Mouse (Mus musculus) stomach, embryonic 14.5 days (tissue): ENCODE measurements around the gene Dlx1. TPM values are rescaled to one million over a fixed set of nuclear protein-coding genes. Genes with fewer than 3 reads are reported as not detected.

Source experiments
- ATAC-seq: fragments of 200-750 bp; cut with Nextera tagmentation; 2 replicates; pipeline ENCODE4 v1.8.0; 2017; ENCODE audit warnings: low read depth, moderate TSS enrichment; ENCODE audit not compliant: insufficient number of reproducible peaks, insufficient read depth, low FRiP score
- H3K27ac ChIP-seq: fragments of 300-500 bp; sonication (generic); 2 replicates; pipeline ENCODE4 v1.5.1; 2014; ENCODE audit warnings: mild to moderate bottlenecking, low read length, moderate library complexity, mixed read lengths
- H3K27me3 ChIP-seq: fragments of 300-500 bp; sonication (generic); 2 replicates; pipeline ENCODE4 v1.6.1; 2014; ENCODE audit warnings: low read length, control low read depth, mixed read lengths; ENCODE audit not compliant: control insufficient read depth, insufficient read depth
- H3K36me3 ChIP-seq: fragments of 300-500 bp; sonication (generic); 2 replicates; pipeline ENCODE4 v1.6.1; 2014; ENCODE audit warnings: mild to moderate bottlenecking, control low read depth, low read length, moderate library complexity, mixed read lengths; ENCODE audit not compliant: control insufficient read depth, insufficient read depth
- H3K4me1 ChIP-seq: fragments of 300-500 bp; sonication (generic); 2 replicates; pipeline ENCODE4 v1.6.1; 2014; ENCODE audit warnings: low read length, control low read depth, mixed read lengths; ENCODE audit not compliant: control insufficient read depth, insufficient read depth
- H3K4me2 ChIP-seq: fragments of 300-500 bp; sonication (generic); replicated peaks from 2 replicates; pipeline ENCODE4 v1.6.1; 2014; ENCODE audit warnings: low read depth, low read length, control low read depth
- H3K4me3 ChIP-seq: fragments of 300-500 bp; sonication (generic); 2 replicates; pipeline ENCODE4 v1.5.1; 2014; ENCODE audit warnings: low read depth, low read length, control low read depth
- H3K9ac ChIP-seq: fragments of 300-500 bp; sonication (generic); replicated peaks from 2 replicates; pipeline ENCODE4 v1.6.1; 2014; ENCODE audit warnings: low read depth, mild to moderate bottlenecking, control low read depth, low read length, moderate library complexity, mixed read lengths
- H3K9me3 ChIP-seq: fragments of 300-500 bp; sonication (generic); 2 replicates; pipeline ENCODE4 v1.6.1; 2016; ENCODE audit warnings: low read depth, low read length, control low read depth; ENCODE audit not compliant: control insufficient read depth
- WGBS: fragments of 180-500 bp; shearing (Covaris S2); extraction: QIAGEN DNeasy Blood & Tissue Kit; methylation state at CpG from one replicate; pipeline ENCODE4 v1.1.7; 2014; 5-methylcytosine and 5-hydroxymethylcytosine counted together
- polyA plus RNA-seq: library from polyadenylated mRNA; unstranded; fragments of >200 nt; fragmentation: Nextera tagmentation; extraction: Ambion mirVana; gene quantifications from 2 replicates; pipeline ENCODE4 v1.2.1, GENCODE M21; 2014

The Dlx1 gene
- polyA plus RNA-seq, 1 experiment from 2014 or later = 10.8 TPM

DNA sequence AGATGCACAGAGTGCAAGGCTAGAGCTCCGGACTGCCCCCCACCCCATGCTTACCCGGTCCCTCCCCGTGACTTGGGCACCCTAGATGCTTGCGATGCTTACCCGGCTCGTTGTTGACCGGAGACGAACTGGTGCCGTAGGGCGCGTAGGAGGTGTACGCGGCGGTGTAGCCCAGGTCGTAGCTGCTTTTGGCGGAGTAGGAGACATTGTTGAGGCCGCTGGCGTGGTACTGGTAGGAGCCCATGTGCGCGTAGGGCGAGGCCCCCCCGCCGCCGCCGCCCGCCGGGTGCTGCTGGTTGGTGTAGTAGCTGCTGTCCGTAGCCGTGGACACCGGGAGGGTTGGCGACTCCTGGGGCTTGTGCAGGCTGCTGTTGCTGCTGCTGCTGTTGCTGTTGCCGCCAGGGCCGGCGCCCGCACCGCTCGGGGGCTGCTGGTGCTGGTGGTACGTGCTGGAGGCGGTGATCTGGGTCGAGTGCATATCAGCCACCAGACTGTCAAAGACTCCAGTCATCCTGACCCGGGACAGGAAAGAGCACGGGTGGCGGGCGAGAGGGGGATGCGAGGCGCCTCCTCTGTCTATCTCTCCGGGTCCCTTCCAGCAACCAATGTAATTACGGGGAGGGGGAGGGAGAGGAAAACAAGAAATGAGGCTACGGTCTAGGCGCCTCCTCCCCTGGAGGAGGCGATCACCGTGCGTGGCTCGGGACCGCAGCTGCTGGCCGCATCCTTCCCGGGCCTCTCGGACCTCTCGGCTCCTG is 18.1 kb downstream of the Dlx1 start:
- Histone ChIP-seq H3K4me1 (peaks cover 10% of the 10 kb centered on the region), H3K4me2 (peak overlapping the region; percentile 68), H3K36me3 (no peaks in the 10 kb centered on the region), H3K27ac (no peak overlapping the region; the same call in 1 of the 2 replicates), H3K9ac (0 out of 2 replicates have a peak overlapping the region, but pooled peaks have one; percentile 21), H3K9me3 (no peaks in the 10 kb centered on the region), H3K4me3 (peak overlapping the region; percentile 34), H3K27me3 (peaks cover 62% of the 10 kb centered on the region)
- WGBS = under 1% methylated on average over 58 of the region's 59 CpGs
- ATAC-seq = peak; percentile 31; the same call in 1 of the 2 replicates

- H3K27me3 ChIP-seq = peaks cover 62% of the 10 kb centered on the region
- no peak within 1 kb of the TSS; the same call in 1 of the 2 replicates for H3K27ac ChIP-seq
- ATAC-seq = 0 out of 2 replicates have a peak, but pooled peaks have one; percentile 46
- H3K36me3 ChIP-seq = no peaks in the 10 kb centered on the region
- 0% methylated on average over 37 of the region's 37 CpGs for WGBS
- peak within 1 kb of the TSS; percentile 68 for H3K4me2 ChIP-seq
- peaks cover 10% of the 10 kb centered on the region for H3K4me1 ChIP-seq
- peak within 1 kb of the TSS; percentile 34 for H3K4me3 ChIP-seq
- no peaks in the 10 kb centered on the region for H3K9me3 ChIP-seq
- H3K9ac ChIP-seq = 0 out of 2 replicates have a peak within 1 kb of the TSS, but pooled peaks have one; percentile 21
Observed at GRCm38 (mm10) chr2:71546640-71547071, 18.7 kb downstream of the Dlx1 start, which contains the start of gene Dlx2. TSS of gene Dlx2 (minus strand) at chr2:71546754.

GRCm38 (mm10) chr2:71547829-71548228 is 19.9 kb downstream of the Dlx1 start:
- no peak for ATAC-seq
- 2% methylated on average over 8 of the region's 8 CpGs for WGBS
- peaks cover 57% of the 10 kb centered on the region for H3K27me3 ChIP-seq
- no peak overlapping the region for H3K27ac ChIP-seq
- no peak overlapping the region for H3K4me3 ChIP-seq
- no peak overlapping the region for H3K4me2 ChIP-seq
- H3K4me1 ChIP-seq = peaks cover 10% of the 10 kb centered on the region
- no peaks in the 10 kb centered on the region for H3K9me3 ChIP-seq
- H3K36me3 ChIP-seq = no peaks in the 10 kb centered on the region
- no peak overlapping the region for H3K9ac ChIP-seq

DNA sequence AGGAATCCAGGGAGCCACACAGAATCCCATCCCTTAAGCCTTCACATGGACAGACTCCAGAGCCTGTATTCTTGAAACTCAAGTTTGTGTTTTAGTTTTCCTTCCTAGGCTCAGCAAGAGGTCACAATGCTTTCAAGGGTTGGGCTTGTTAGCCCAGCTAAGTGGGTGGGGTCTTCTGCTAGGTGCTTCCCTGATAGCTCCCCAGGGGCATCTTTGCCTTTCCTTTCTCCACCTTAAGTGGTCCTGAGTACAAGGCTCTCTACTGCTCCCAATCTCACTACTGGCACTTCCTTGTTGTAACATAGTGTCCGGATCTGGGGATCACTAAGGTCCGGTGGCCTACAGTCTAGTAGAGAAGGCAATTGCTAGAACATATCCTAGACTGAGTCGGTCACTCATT is 22.4 kb downstream of the Dlx1 start:
- Histone ChIP-seq H3K27me3 (peaks cover 42% of the 10 kb centered on the region), H3K4me1 (peaks cover 10% of the 10 kb centered on the region), H3K4me3 (no peak overlapping the region), H3K27ac (no peak overlapping the region), H3K4me2 (no peak overlapping the region), H3K36me3 (no peaks in the 10 kb centered on the region), H3K9me3 (no peaks in the 10 kb centered on the region), H3K9ac (no peak overlapping the region)
- ATAC-seq = no peak
- 29% methylated on average over 3 of the region's 3 CpGs for WGBS

DNA sequence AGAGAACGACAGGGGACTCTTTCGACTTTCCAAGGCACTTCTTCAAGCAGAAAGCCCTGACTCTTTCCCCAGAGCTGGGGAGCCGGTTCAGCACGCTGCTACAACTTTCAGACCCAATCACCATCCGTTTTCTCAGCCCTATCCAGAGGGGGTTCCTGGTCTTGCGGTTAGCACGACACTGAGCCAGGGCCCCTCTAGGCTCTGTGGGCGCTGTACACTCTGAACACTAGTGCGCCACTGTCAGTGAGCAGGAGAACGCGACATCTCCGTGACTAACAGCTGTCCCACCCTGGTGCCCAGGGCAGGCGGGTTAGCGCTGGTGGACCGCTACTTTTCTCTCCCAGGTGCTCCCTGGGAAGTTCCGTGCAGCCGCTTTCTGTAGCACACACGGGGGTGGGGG is 23.8 kb downstream of the Dlx1 start:
- Histone ChIP-seq H3K4me3 (no peak overlapping the region), H3K9me3 (no peaks in the 10 kb centered on the region), H3K9ac (no peak overlapping the region), H3K27ac (no peak overlapping the region), H3K4me1 (no peaks in the 10 kb centered on the region; the same call in 1 of the 2 replicates), H3K36me3 (no peaks in the 10 kb centered on the region), H3K27me3 (peaks cover 33% of the 10 kb centered on the region), H3K4me2 (no peak overlapping the region)
- 2% methylated on average over 18 of the region's 18 CpGs for WGBS
- ATAC-seq = no peak

DNA sequence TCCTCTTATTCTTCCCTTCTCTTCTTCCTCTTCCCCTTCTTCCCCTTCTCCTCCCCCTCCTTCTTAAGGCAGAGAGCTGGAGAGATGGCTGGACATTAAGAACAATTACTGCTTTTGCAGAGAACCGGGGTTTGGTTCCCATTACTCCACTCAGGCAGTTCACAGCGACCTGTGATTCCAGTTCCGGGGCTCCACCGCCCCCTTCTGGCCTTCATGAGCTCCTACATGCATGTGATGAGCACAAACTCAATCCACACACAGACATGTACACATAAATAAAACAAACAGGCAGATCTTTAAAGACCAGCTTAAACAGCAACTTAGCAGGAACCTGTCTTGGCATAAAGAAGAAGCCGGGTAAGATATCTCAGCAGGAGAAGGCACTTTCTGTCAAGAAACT is 28.2 kb downstream of the Dlx1 start:
- Histone ChIP-seq H3K4me1 (no peaks in the 10 kb centered on the region), H3K9me3 (no peaks in the 10 kb centered on the region), H3K36me3 (no peaks in the 10 kb centered on the region), H3K9ac (no peak overlapping the region), H3K27me3 (peaks cover 10% of the 10 kb centered on the region; the same call in 1 of the 2 replicates), H3K4me2 (no peak overlapping the region), H3K4me3 (no peak overlapping the region), H3K27ac (no peak overlapping the region)
- no peak for ATAC-seq
- 60% methylated on average over 5 of the region's 5 CpGs for WGBS

- no peak overlapping the region for H3K4me3 ChIP-seq
- H3K4me1 ChIP-seq = no peaks in the 10 kb centered on the region
Observed at GRCm38 (mm10) chr2:71566466-71566865, 38.6 kb downstream of the Dlx1 start.

GRCm38 (mm10) chr2:71573736-71574135 is 45.8 kb downstream of the Dlx1 start:
- 63% methylated on average over 4 of the region's 4 CpGs for WGBS

More at GRCm38 (mm10) chr2:71566466-71566865, 38.6 kb downstream of the Dlx1 start:
- Histone ChIP-seq H3K9ac (no peak overlapping the region), H3K9me3 (no peaks in the 10 kb centered on the region), H3K27me3 (no peaks in the 10 kb centered on the region), H3K27ac (no peak overlapping the region), H3K4me2 (no peak overlapping the region), H3K36me3 (no peaks in the 10 kb centered on the region)
- WGBS = 63% methylated on average over 9 of the region's 9 CpGs
- ATAC-seq = no peak

More at GRCm38 (mm10) chr2:71573736-71574135, 45.8 kb downstream of the Dlx1 start:
- no peaks in the 10 kb centered on the region for H3K9me3 ChIP-seq
- H3K9ac ChIP-seq = no peak overlapping the region
- H3K4me1 ChIP-seq = no peaks in the 10 kb centered on the region
- ATAC-seq = no peak
- no peak overlapping the region for H3K4me2 ChIP-seq
- H3K36me3 ChIP-seq = no peaks in the 10 kb centered on the region
- H3K4me3 ChIP-seq = no peak overlapping the region
- no peaks in the 10 kb centered on the region for H3K27me3 ChIP-seq
- no peak overlapping the region for H3K27ac ChIP-seq
